Mouse (Mus musculus) olfactory bulb, adult 2 months (tissue): ENCODE data around the gene Rfx8.

ENCODE experiments used
- CTCF ChIP-seq: fragments of 200-500 bp; IDR thresholded peaks from 2 replicates; pipeline ENCODE4 v1.5.1; 2012; ENCODE audit warnings: low read depth, mild to moderate bottlenecking, low read length, moderate library complexity; ENCODE audit not compliant: insufficient read depth
- POLR2A ChIP-seq: fragments of 200-500 bp; IDR thresholded peaks from 2 replicates; pipeline ENCODE4 v1.6.1; 2012; ENCODE audit warnings: mild to moderate bottlenecking, low read depth, low read length, moderate library complexity; ENCODE audit not compliant: insufficient read depth

DNA sequence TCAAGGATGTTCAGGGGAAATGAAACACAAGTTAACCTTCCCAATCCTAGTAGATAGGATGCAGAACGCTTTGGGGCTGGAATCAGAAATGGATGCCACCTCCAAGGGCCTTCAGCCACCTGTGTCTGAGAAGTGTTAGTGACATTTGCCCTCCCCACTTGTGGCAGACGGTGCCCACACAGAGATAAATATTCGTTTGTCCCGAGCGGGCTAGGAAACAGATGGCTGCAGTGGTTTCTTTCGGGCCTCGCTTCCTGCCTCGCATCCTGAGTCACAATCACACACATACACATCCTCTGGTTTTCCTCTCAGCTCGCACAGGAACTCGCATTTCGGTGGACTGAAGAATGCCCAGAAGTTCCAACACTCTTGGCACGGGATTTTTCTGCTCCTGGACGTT is 13.5 kb upstream of the Rfx8 start:
- TF ChIP-seq POLR2A (no peak), CTCF (no peak)
